Mouse (Mus musculus) heart, embryonic 12.5 days (tissue): ENCODE data around the gene Rnase2b. TPM values are rescaled to one million over a fixed set of nuclear protein-coding genes. Genes with fewer than 3 reads are reported as not detected.
"Not testable (repeated sequence)": the region's sequence is repeated elsewhere in the genome, so short reads cannot be mapped to it uniquely, and the experiment has no call there.

Experiments used
- ATAC-seq: fragments of 200-750 bp; cut with Nextera tagmentation; 2 replicates; pipeline ENCODE4 v1.8.0; 2017; ENCODE audit warnings: moderate TSS enrichment, moderate library complexity; ENCODE audit not compliant: insufficient number of reproducible peaks, low FRiP score
- H3K27ac ChIP-seq: fragments of 300-500 bp; sonication (generic); 2 replicates; pipeline ENCODE4 v1.5.1; 2016; ENCODE audit warnings: mild to moderate bottlenecking, moderate library complexity; ENCODE audit not compliant: poor library complexity, severe bottlenecking
- H3K27me3 ChIP-seq: fragments of 300-500 bp; sonication (generic); replicated peaks from 2 replicates; pipeline ENCODE4 v1.6.1; 2016; ENCODE audit warnings: mild to moderate bottlenecking, moderate library complexity
- H3K36me3 ChIP-seq: fragments of 300-500 bp; sonication (generic); 2 replicates; pipeline ENCODE4 v1.6.1; 2016; ENCODE audit warnings: mild to moderate bottlenecking, moderate library complexity
- H3K4me1 ChIP-seq: fragments of 300-500 bp; sonication (generic); replicated peaks from 2 replicates; pipeline ENCODE4 v1.6.1; 2016; ENCODE audit warnings: mild to moderate bottlenecking
- H3K4me2 ChIP-seq: fragments of 300-500 bp; sonication (generic); 2 replicates; pipeline ENCODE4 v1.6.1; 2016; ENCODE audit warnings: mild to moderate bottlenecking, moderate library complexity
- H3K4me3 ChIP-seq: fragments of 300-500 bp; sonication (generic); 2 replicates; pipeline ENCODE4 v1.5.1; 2016; ENCODE audit warnings: mild to moderate bottlenecking
- H3K9ac ChIP-seq: fragments of 300-500 bp; sonication (generic); 2 replicates; pipeline ENCODE4 v1.6.1; 2016; ENCODE audit warnings: mild to moderate bottlenecking, moderate library complexity
- H3K9me3 ChIP-seq: fragments of 300-500 bp; sonication (generic); replicated peaks from 2 replicates; pipeline ENCODE4 v1.6.1; 2016; ENCODE audit warnings: mild to moderate bottlenecking, moderate library complexity
- WGBS: fragments of 180-500 bp; shearing (Covaris S2); methylation state at CpG from one replicate; pipeline ENCODE4 v1.1.7; 2016; 5-methylcytosine and 5-hydroxymethylcytosine counted together
- polyA plus RNA-seq: library from polyadenylated mRNA; unstranded; fragments of >200 nt; fragmentation: Nextera tagmentation; extraction: Ambion mirVana; gene quantifications from 2 replicates; pipeline ENCODE4 v1.2.1, GENCODE M21; 2016

Gene Rnase2b
- polyA plus RNA-seq, 1 experiment from 2014 or later: not detected

DNA sequence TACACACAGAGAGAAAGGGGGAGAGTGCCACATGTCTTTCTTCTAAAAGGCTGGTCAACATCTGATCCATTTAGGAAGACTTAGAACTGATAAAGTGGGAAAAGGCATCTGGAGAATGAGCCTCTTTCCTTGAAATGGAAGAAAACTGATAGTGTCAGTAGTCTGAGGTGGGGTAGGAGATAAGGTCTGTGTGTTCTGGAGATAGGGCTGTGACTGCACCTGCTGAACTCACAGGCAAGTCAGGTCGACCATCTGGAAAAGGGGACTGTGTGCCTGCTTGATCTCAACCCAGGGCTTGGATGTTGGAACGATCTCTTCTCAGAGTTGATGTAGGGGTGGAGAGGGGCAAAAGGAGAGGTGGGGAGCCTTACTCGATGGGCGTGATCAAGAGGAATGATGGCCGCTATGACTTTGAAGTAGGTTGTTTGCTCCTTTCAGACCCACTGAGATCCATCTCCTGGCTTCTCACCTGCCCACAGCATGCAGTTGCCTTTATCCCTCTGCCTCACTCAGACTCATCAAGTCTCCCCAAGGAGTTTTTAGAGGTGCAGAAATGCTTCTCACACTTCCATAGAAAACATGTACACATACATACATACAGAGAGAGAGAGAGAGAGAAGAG lies 9.7 kb upstream of the Rnase2b start:
- no peaks in the 10 kb centered on the region for H3K27me3 ChIP-seq
- no peak overlapping the region for H3K9ac ChIP-seq
- no peak for ATAC-seq
- no peak overlapping the region for H3K27ac ChIP-seq
- 41% methylated on average over 5 of the region's 5 CpGs for WGBS
- 0 out of 2 replicates have a peak, but pooled peaks cover 8% of the 10 kb centered on the region for H3K4me1 ChIP-seq
- H3K36me3 ChIP-seq: no peaks in the 10 kb centered on the region
- no peak overlapping the region for H3K4me2 ChIP-seq
- no peaks in the 10 kb centered on the region for H3K9me3 ChIP-seq
- no peak overlapping the region for H3K4me3 ChIP-seq

DNA sequence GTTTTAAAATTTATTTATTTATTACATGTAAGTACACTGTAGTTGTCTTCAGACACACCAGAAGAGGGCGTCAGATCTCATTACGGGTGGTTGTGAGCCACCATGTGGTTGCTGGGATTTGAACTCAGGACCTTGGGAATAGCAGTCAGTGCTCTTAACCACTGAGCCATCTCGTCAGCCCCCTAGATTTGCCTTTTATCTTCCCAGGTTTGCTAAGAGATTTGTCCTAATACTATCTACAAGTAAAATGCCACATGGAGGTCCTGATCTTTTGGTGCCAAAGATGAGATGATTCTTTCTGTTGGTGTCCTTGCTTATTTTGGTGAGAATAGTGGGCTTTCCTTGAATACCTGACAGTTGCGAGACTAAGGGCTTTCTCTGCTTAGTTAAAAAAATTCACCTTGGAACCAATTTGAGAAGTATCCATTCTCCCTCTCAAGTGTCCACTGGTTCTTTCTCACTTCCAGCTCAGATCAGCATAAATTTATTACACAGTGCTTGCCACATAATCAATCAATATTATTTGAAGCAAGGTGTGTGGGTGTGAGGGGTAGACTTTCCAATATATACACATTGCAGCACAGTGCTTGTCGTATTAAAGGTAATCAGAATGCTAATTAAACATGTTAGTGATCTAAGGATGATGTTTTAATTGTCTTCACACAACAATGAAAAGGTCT lies 5.9 kb upstream of the Rnase2b start:
- H3K9ac ChIP-seq: no peak overlapping the region
- H3K9me3 ChIP-seq: no peaks in the 10 kb centered on the region
- no peaks in the 10 kb centered on the region for H3K4me1 ChIP-seq
- ATAC-seq: no peak
- no peak overlapping the region for H3K4me3 ChIP-seq
- H3K4me2 ChIP-seq: no peak overlapping the region
- H3K27ac ChIP-seq: no peak overlapping the region
- no peaks in the 10 kb centered on the region for H3K27me3 ChIP-seq
- no peaks in the 10 kb centered on the region for H3K36me3 ChIP-seq
- WGBS: 88% methylated on average over 5 of the region's 5 CpGs

DNA sequence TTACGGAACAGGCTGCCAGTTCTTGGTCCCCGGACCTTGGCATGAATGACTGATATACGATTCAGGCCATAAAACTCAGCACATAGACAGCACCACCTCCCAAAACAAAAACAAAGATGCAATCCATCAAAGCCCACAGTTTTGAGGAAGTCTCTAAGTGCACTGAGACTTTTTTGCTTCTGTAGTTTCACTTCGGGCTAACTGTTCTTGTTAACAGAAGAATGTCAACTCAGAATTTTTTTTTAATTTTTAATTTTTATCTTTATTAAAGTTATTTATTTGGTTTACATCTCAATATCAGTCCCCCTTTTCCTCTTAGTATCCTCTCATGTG lies 5.4 kb upstream of the Rnase2b start:
- Histone ChIP-seq H3K9ac (no peak overlapping the region), H3K27me3 (no peaks in the 10 kb centered on the region), H3K36me3 (no peaks in the 10 kb centered on the region), H3K9me3 (no peaks in the 10 kb centered on the region), H3K27ac (no peak overlapping the region), H3K4me2 (no peak overlapping the region), H3K4me3 (no peak overlapping the region), H3K4me1 (no peaks in the 10 kb centered on the region)
- WGBS: 79% methylated on average over 4 of the region's 4 CpGs
- ATAC-seq: no peak

DNA sequence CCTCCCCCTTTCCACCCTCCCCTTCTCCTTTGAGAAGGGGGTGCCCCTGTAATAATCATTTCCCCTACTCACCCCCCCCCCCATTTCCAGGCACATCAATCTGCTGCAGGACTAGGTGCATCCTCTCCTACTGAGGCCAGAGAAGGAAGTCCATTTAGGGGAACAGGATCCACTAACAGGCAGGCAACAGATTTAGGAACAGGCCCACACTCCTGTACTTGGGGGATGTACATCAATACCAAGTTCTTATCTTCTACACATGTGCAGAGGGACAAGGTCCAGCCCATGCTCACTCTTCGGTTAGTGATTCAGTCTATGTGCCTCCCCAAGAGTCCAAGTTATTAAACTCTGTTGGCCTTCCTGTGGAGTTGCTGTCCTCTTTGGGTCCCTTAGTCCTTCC lies 5.0 kb upstream of the Rnase2b start:
- Histone ChIP-seq H3K4me1 (no peaks in the 10 kb centered on the region), H3K4me3 (no peak overlapping the region), H3K9me3 (no peaks in the 10 kb centered on the region), H3K36me3 (no peaks in the 10 kb centered on the region), H3K4me2 (no peak overlapping the region), H3K27me3 (no peaks in the 10 kb centered on the region), H3K27ac (no peak overlapping the region), H3K9ac (no peak overlapping the region)
- no peak for ATAC-seq
- 79% methylated on average over 1 of the region's 1 CpGs for WGBS

DNA sequence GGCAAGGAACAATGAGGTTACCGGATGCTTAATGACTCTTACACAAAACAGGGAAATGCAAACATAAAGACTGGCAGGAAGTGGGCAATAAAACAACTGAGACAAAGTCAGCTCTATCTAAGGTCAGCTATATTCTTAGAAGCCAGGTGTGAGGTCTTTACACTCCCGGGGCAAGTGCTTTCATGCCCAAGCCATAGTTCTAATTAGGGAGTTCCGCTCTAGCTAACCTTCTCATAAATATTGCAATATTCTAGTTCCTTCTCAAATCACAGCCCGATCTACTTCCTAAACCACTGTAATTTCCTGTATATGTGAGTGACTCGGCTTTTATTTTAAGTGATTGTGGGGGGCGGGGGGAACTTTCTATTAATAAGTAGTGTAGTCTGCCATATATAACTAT lies 1.3 kb downstream of the Rnase2b start:
- not testable (repeated sequence) for H3K27ac ChIP-seq, H3K9ac ChIP-seq, H3K4me3 ChIP-seq, ATAC-seq, H3K36me3 ChIP-seq, H3K9me3 ChIP-seq, H3K27me3 ChIP-seq, H3K4me1 ChIP-seq, H3K4me2 ChIP-seq
- 86% methylated on average over 6 of the region's 6 CpGs for WGBS

DNA sequence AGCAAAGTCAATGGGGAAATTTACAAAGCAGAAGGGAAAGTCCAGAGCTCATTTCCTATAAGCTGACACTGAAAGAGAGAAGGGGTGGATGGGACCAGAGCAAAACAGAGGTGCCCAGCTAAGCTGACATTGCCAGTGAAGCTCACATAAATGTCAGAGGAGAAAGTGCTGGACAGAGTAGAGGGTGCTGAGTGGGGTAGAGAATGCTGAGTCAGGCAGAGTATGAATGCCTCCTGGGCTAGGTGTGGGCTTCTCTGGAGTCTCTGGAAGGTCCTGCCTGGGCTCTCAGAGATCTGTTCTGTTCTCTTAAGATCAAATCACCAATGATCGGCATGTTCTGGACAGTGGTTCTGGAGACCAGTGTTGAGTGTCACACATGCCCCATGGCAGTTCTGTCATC lies 3.4 kb downstream of the Rnase2b start:
- 94% methylated on average over 1 of the region's 1 CpGs for WGBS

DNA sequence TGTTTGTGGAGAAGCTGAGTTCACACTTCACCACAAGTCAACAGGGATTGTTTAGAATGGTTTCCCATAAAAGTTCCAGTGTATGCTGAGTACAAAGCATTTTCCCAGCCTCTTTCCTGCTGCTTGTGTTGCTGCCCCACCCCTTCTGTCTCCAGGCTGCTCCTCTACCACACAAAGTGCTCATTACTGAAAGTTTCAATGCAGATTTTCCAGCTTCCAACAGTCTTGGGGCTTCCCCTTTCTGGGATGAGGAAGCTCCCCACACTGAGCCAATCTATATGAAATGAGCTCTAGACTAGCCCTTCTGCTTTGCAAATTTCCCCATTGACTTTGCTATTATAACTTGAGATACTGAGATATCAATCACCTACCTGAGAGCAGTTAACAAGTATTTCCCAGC lies 4.0 kb downstream of the Rnase2b start:
- H3K4me1 ChIP-seq: no peaks in the 10 kb centered on the region
- ATAC-seq: no peak
- no peaks in the 10 kb centered on the region for H3K36me3 ChIP-seq
- peaks cover 6% of the 10 kb centered on the region; the same call in 1 of the 2 replicates for H3K9me3 ChIP-seq
- H3K9ac ChIP-seq: no peak overlapping the region
- no peaks in the 10 kb centered on the region for H3K27me3 ChIP-seq
- no peak overlapping the region for H3K4me3 ChIP-seq
- H3K4me2 ChIP-seq: no peak overlapping the region
- no peak overlapping the region for H3K27ac ChIP-seq

More for the DNA sequence above, 3.4 kb downstream of the Rnase2b start:
- H3K36me3 ChIP-seq: no peaks in the 10 kb centered on the region
- no peaks in the 10 kb centered on the region for H3K4me1 ChIP-seq
- H3K27me3 ChIP-seq: no peaks in the 10 kb centered on the region
- ATAC-seq: 0 out of 2 replicates have a peak, but pooled peaks have one; percentile 33
- H3K9ac ChIP-seq: no peak overlapping the region
- H3K27ac ChIP-seq: no peak overlapping the region
- H3K4me2 ChIP-seq: no peak overlapping the region
- H3K9me3 ChIP-seq: peaks cover 6% of the 10 kb centered on the region; the same call in 1 of the 2 replicates
- no peak overlapping the region for H3K4me3 ChIP-seq

DNA sequence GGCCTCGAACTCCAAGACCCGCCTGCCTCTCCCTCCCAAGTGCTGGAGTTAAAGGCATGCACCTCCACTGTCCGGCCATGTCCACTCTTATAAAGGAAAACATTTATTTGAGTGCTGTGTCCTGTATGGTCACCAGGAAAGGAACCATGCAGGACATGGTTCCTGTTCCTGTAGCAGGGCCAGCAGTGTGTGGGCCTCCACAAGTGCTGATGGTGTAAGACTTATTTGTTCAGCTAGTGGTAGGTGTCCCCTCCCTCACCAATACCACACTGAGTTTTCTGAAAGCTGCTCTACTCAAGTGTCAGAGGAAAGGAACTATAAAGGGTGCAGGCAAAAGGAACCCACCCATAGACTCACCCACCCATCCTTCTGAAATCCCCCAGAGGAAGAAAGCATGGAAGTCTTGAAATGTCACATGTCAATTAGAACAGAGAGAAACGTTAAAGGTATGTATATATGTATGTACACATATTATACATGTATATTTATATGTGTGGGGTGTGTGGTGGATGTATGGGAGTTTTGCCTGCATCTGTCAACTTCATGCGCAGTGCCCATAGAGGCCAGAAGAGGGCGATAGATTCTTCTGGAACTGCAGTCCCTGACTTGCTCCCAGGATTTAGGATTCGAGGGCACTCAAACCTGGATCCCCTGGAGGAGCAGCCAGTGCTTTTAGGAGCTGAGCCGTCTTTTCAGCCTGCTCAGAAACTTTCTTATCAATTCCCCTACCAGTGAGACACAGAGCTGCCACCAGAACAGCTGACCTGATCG lies 10.2 kb downstream of the Rnase2b start:
- H3K27me3 ChIP-seq, H3K9me3 ChIP-seq, H3K36me3 ChIP-seq, H3K4me1 ChIP-seq, H3K27ac ChIP-seq, H3K9ac ChIP-seq, H3K4me3 ChIP-seq, ATAC-seq: not testable (repeated sequence)
- peak overlapping the region; percentile 34; the same call in 1 of the 2 replicates for H3K4me2 ChIP-seq
- 31% methylated on average over 9 of the region's 9 CpGs for WGBS

DNA sequence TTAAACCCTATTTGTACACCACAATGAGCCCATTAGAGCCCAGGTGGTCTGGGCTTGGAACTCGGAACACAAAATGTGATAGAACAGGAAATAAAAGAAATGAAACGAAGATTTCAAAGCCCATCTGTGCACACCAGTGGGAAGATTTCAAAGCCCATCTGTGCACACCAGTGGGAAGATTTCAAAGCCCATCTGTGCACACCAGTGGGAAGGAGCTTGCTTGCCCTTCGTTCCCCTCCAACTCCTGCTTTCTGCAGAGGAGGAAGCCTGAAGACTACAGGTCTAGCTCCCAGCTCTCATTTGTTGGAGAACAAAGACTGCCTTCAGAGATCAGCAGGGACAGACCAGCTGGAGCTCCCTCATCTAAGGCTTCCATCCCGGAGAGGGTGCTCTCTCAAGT lies 10.9 kb downstream of the Rnase2b start:
- WGBS: 54% methylated on average over 4 of the region's 4 CpGs
- H3K27ac ChIP-seq, H3K4me3 ChIP-seq, H3K36me3 ChIP-seq, H3K9me3 ChIP-seq, H3K4me1 ChIP-seq, ATAC-seq, H3K27me3 ChIP-seq, H3K9ac ChIP-seq: not testable (repeated sequence)
- H3K4me2 ChIP-seq: peak overlapping the region; percentile 34; the same call in 1 of the 2 replicates

DNA sequence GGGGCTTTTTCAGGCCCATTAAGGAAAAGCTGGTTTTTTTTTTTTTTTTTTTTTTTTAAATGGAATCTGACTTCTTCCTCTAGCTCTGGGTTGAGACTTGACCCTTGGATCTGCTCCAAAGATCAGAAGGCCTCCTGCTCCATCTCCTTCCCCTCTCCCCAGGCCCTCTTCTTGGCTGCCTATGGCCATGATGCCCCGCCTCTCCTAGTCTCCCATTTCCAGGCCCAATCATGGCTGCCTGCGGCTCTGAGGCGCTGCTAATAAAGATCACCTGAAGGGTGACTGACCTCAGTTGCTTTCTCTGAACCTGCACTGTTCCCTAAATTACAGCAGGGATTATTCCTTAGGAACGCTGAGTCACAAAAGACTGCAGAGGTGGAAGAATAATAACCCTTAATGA lies 11.8 kb downstream of the Rnase2b start:
- Histone ChIP-seq H3K36me3 (no peaks in the 10 kb centered on the region), H3K27ac (no peak overlapping the region), H3K27me3 (no peaks in the 10 kb centered on the region), H3K9me3 (no peaks in the 10 kb centered on the region), H3K4me3 (no peak overlapping the region), H3K4me1 (peaks cover 7% of the 10 kb centered on the region; the same call in 1 of the 2 replicates), H3K9ac (no peak overlapping the region), H3K4me2 (no peak overlapping the region)
- no peak; the same call in 1 of the 2 replicates for ATAC-seq
- WGBS: 81% methylated on average over 4 of the region's 4 CpGs

DNA sequence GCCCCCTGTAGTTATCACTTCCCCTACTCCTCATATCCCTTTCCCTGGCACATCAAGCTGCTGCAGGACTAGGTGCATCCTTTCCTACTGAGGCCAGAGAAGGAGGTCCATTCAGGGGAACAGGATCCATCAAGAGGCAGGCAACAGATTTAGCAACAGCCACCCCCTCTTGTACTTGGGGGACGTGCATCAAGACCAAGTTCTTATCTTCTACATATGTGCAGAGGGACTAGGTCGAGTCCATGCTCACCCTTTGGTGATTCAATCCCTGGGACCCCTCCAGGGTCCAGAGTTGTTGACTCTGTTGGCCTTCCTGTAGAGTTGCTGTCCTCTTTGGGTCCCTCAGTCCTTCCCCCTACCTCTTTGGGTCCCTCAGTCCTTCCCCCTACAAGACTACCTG lies 19.0 kb downstream of the Rnase2b start:
- not testable (repeated sequence) for H3K4me2 ChIP-seq, ATAC-seq, H3K9me3 ChIP-seq, H3K4me1 ChIP-seq, H3K36me3 ChIP-seq, H3K4me3 ChIP-seq, H3K9ac ChIP-seq, H3K27me3 ChIP-seq, H3K27ac ChIP-seq
- WGBS: 65% methylated on average over 2 of the region's 2 CpGs
